Mouse (Mus musculus) ES-E14 (cell line): ENCODE measurements around the gene Dnase2a. TPM values are rescaled to one million over a fixed set of nuclear protein-coding genes. Genes with fewer than 3 reads are reported as not detected.

Source experiments
- DNase-seq: peaks from one replicate; pipeline ENCODE4 v3.0.0-alpha.2; 2013; ENCODE audit warnings: low read depth, low spot score
- H3K27ac ChIP-seq: 2 replicates; pipeline ENCODE4 v1.5.1; 2012; ENCODE audit warnings: low read depth, mild to moderate bottlenecking, low read length, moderate library complexity, mixed read lengths; ENCODE audit not compliant: poor library complexity, insufficient read depth, severe bottlenecking
- H3K36me3 ChIP-seq: 2 replicates; pipeline ENCODE4 v1.6.1; 2012; ENCODE audit warnings: mild to moderate bottlenecking, low read length, moderate library complexity, mixed read lengths; ENCODE audit not compliant: control insufficient read depth, poor library complexity, insufficient read depth, severe bottlenecking
- H3K4me1 ChIP-seq, 2 experiments: fragments of 150-350 bp in 1 of 2; sonication (generic) in 1 of 2; 2 replicates each; pipeline ENCODE4 v1.6.1; 2012; ENCODE audit warnings: low read length in 2 of 2, mild to moderate bottlenecking in 1 of 2, mixed read lengths in 1 of 2; ENCODE audit not compliant: control insufficient read depth in 2 of 2, insufficient read depth in 2 of 2, poor library complexity in 1 of 2
- H3K4me3 ChIP-seq, 2 experiments: fragments of 150-350 bp in 1 of 2; sonication (generic) in 1 of 2; 2 replicates each; pipeline ENCODE4 v1.5.1; 2012; ENCODE audit warnings: low read length in 2 of 2, low read depth in 1 of 2, mild to moderate bottlenecking in 1 of 2, mixed read lengths in 1 of 2; ENCODE audit not compliant: insufficient read depth in 1 of 2, poor library complexity in 1 of 2, severe bottlenecking in 1 of 2
- H3K9ac ChIP-seq: 2 replicates; pipeline ENCODE4 v1.6.1; 2012; ENCODE audit warnings: low read depth, mild to moderate bottlenecking, low read length, mixed read lengths; ENCODE audit not compliant: poor library complexity, insufficient read depth, severe bottlenecking
- H3K9me3 ChIP-seq: fragments of 150-350 bp; sonication (generic); 2 replicates; pipeline ENCODE4 v1.6.1; 2012; ENCODE audit warnings: low read depth, mild to moderate bottlenecking, low read length; ENCODE audit not compliant: control insufficient read depth, insufficient read depth
- CHD2 ChIP-seq: IDR thresholded peaks from 2 replicates; pipeline ENCODE4 v1.6.1; 2014; ENCODE audit warnings: mild to moderate bottlenecking, low read depth, low read length, inconsistent platforms
- HCFC1 ChIP-seq: IDR thresholded peaks from 2 replicates; pipeline ENCODE4 v1.6.1; 2012; ENCODE audit warnings: low read length, inconsistent platforms, borderline replicate concordance; ENCODE audit not compliant: insufficient read depth
- MAFK ChIP-seq: IDR thresholded peaks from 2 replicates; pipeline ENCODE4 v1.6.1; 2014; ENCODE audit warnings: mild to moderate bottlenecking, low read depth, low read length, inconsistent platforms; ENCODE audit not compliant: insufficient read depth
- ZC3H11A ChIP-seq: IDR thresholded peaks from 2 replicates; pipeline ENCODE4 v1.6.1; 2012; ENCODE audit warnings: low read depth, mild to moderate bottlenecking, inconsistent platforms, low read length, borderline replicate concordance
- ZNF384 ChIP-seq: IDR thresholded peaks from 2 replicates; pipeline ENCODE4 v1.6.1; 2012; ENCODE audit warnings: low read depth, low read length, inconsistent platforms
- in situ Hi-C, 2 experiments: fragments of 600-800 bp; cut with MboI; formaldehyde crosslinking; loops; one replicate each; pipeline ENCODE4 v1.15.1; 2025; ENCODE audit warnings: low sequenced_read_pairs in 2 of 2, inconsistent platforms in 1 of 2; ENCODE audit not compliant: unreplicated experiment in 2 of 2
- total RNA-seq: library from RNA; depleted of rRNA; stranded (reverse); fragments of 300-350 nt; gene quantifications from 2 replicates; pipeline ENCODE4 v1.2.3, GENCODE M21; 2012

The Dnase2a gene
- total RNA-seq, 1 experiment: 23.7 TPM

- in situ Hi-C loops: no loop called here
- DNase-seq: no peak
- Histone ChIP-seq H3K27ac (peak overlapping the region; percentile 73), H3K36me3 (peaks cover 20% of the 10 kb centered on the region), H3K4me3 (peak overlapping the region; percentile 67 to 86), H3K9ac (peak overlapping the region; percentile 87), H3K4me1 (peaks cover 3 to 27% of the 10 kb centered on the region in 2 experiments; a peak in 3 of 4 replicates), H3K9me3 (no peaks in the 10 kb centered on the region)
- TF ChIP-seq ZNF384 (no peak), HCFC1 (no peak), MAFK (no peak), ZC3H11A (no peak), CHD2 (no peak)
These were observed 5.1 kb downstream of the Dnase2a start for GRCm38 (mm10) chr8:84913502-84913900.

- in situ Hi-C loops: no loop called here
- no peaks in the 10 kb centered on the region for H3K9me3 ChIP-seq
- H3K4me3 ChIP-seq: peak overlapping the region; percentile 67 to 86
- peaks cover 3 to 27% of the 10 kb centered on the region in 2 experiments; a peak in 3 of 4 replicates for H3K4me1 ChIP-seq
- H3K36me3 ChIP-seq: peaks cover 20% of the 10 kb centered on the region
- H3K9ac ChIP-seq: peak overlapping the region; percentile 87
- TF ChIP-seq ZNF384 (no peak), HCFC1 (peak; percentile 18; the same call in 1 of the 2 replicates), MAFK (peak; percentile 99), ZC3H11A (no peak), CHD2 (0 out of 2 replicates have a peak, but pooled peaks have one; percentile 17)
- peak; percentile 89 for DNase-seq
- peak overlapping the region; percentile 73; the same call in 1 of the 2 replicates for H3K27ac ChIP-seq
These were observed 5.6 kb downstream of the Dnase2a start for GRCm38 (mm10) chr8:84913960-84914359.

- Histone ChIP-seq H3K9me3 (no peaks in the 10 kb centered on the region), H3K4me1 (peaks cover 3 to 25% of the 10 kb centered on the region in 2 experiments; a peak in 3 of 4 replicates), H3K36me3 (peaks cover 23% of the 10 kb centered on the region), H3K27ac (no peak overlapping the region; the same call in 1 of the 2 replicates), H3K9ac (no peak overlapping the region), H3K4me3 (peak overlapping the region; percentile 11 to 27; a peak in 2 of 4 replicates)
- peak; percentile 91 for DNase-seq
- in situ Hi-C loops: no loop called here
- TF ChIP-seq MAFK (no peak), ZC3H11A (no peak), ZNF384 (no peak), CHD2 (no peak), HCFC1 (no peak)
These were observed 6.9 kb downstream of the Dnase2a start for GRCm38 (mm10) chr8:84915269-84915668.

GRCm38 (mm10) chr8:84917781-84918180 lies 9.4 kb downstream of the Dnase2a start:
- H3K4me1 ChIP-seq: peaks cover 3 to 18% of the 10 kb centered on the region in 2 experiments; a peak in 3 of 4 replicates
- in situ Hi-C loops: no loop called here
- H3K9me3 ChIP-seq: no peaks in the 10 kb centered on the region
- peak overlapping the region; percentile 13 to 15; a peak in 3 of 4 replicates for H3K4me3 ChIP-seq
- peaks cover 27% of the 10 kb centered on the region for H3K36me3 ChIP-seq
- H3K27ac ChIP-seq: peak overlapping the region; percentile 10; the same call in 1 of the 2 replicates
- no peak for DNase-seq
- TF ChIP-seq ZC3H11A (no peak), CHD2 (no peak), MAFK (no peak), ZNF384 (no peak), HCFC1 (no peak)
- H3K9ac ChIP-seq: peak overlapping the region; percentile 19; the same call in 1 of the 2 replicates

GRCm38 (mm10) chr8:84918646-84919045 lies 10.3 kb downstream of the Dnase2a start:
- no peak for TF ChIP-seq MAFK
- no peak for TF ChIP-seq ZC3H11A
- TF ChIP-seq CHD2: no peak
- no peak for TF ChIP-seq ZNF384
- TF ChIP-seq HCFC1: no peak
- peaks cover 27% of the 10 kb centered on the region for H3K36me3 ChIP-seq
- H3K4me3 ChIP-seq: peak overlapping the region; percentile 13 to 15; a peak in 2 of 4 replicates
- no peaks in the 10 kb centered on the region for H3K9me3 ChIP-seq
- DNase-seq: no peak
- H3K9ac ChIP-seq: no peak overlapping the region
- in situ Hi-C loops: no loop called here
- 0 out of 2 replicates have a peak overlapping the region, but pooled peaks have one; percentile 10 for H3K27ac ChIP-seq
- peaks cover 3 to 17% of the 10 kb centered on the region in 2 experiments; a peak in 3 of 4 replicates for H3K4me1 ChIP-seq
